In the genomic region with DNA sequence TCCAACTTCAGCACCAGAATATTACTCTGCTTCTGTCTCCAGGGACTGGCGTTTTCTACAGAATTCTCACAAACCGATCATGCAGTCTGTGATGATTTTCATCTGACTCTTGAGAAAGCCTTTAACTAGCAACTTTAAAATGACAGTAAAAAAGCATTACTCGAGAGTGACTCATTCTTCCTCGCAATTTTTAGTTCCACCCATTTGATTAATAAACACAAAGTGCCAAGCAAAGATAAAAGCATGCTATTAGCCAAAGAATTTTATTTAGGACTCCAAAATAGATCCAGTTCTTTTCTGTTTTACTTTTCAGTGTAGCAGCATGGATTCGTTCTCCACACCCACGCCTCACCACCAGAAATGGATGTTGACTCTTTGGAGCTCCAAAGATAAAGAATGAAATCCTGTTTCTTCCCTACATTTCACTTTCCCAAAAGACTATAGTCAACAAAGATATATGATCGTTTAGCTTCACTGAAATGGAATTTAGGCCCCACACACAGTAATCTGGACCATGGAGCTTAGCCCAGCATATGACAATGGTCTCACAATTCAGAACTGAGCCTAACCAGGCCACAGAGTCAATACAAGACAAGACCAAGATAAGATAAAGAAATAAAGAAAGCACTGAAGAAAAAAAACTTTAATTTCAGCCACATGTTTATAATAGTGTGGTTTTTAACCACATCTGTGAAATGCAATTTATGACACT, we compare ENCODE assay signal across 19 mouse cellular contexts.
DNase-seq lines count a peak whose midpoint lies in the region; ATAC-seq lines count a peak whose summit lies in the region.
"Had no signal": no experiment of that assay in that cellular context is flagged by ENCODE, and none has a peak within 500 bp of the region (broad histone marks: within the 10 kb centered on the region; RNA-seq: fewer than 3 reads in every experiment).

No protein-coding gene starts in this region.

- ATAC-seq in heart, embryonic 11.5 days (replicated peaks; ENCODE audit: insufficient number of reproducible peaks, low FRiP score, low TSS enrichment) = no peak
- peak; percentile 67; the same call in 1 of the 2 replicates for ATAC-seq in lung, embryonic 15.5 days (ENCODE audit: borderline replicate concordance, extremely low read depth, low FRiP score, low TSS enrichment)
- no peak for ATAC-seq in hindbrain, embryonic 11.5 days (ENCODE audit: low FRiP score)
- ATAC-seq: forebrain, postnatal 0 days; hindbrain, embryonic 16.5 days had no signal

- no peaks in the 10 kb centered on the region for H3K4me1 ChIP-seq in heart, embryonic 11.5 days (ENCODE audit: control insufficient read depth, insufficient read depth, low read length)
- H3K4me1 ChIP-seq in lung, embryonic 15.5 days = no peaks in the 10 kb centered on the region
- no peaks in the 10 kb centered on the region for H3K4me1 ChIP-seq in hindbrain, embryonic 11.5 days (replicated peaks; ENCODE audit: control insufficient read depth, insufficient read depth, low read length)

- no peak overlapping the region for H3K27ac ChIP-seq in heart, embryonic 11.5 days (ENCODE audit: low read depth, low read length)
- peak overlapping the region; percentile 8; the same call in 1 of the 2 replicates for H3K27ac ChIP-seq in lung, embryonic 15.5 days
- no peak overlapping the region for H3K27ac ChIP-seq in hindbrain, embryonic 11.5 days (ENCODE audit: low read depth, low read length)

- H3K4me3 ChIP-seq in heart, embryonic 11.5 days (ENCODE audit: low read depth, low read length) = no peak overlapping the region
- H3K4me3 ChIP-seq in lung, embryonic 15.5 days = no peak overlapping the region
- no peak overlapping the region for H3K4me3 ChIP-seq in hindbrain, embryonic 11.5 days (ENCODE audit: low read depth, low read length)

- H3K9me3 ChIP-seq in heart, embryonic 11.5 days (replicated peaks; ENCODE audit: control insufficient read depth, low read length) = no peaks in the 10 kb centered on the region
- no peaks in the 10 kb centered on the region for H3K9me3 ChIP-seq in lung, embryonic 15.5 days
- H3K9me3 ChIP-seq in hindbrain, embryonic 11.5 days (ENCODE audit: control insufficient read depth, low read length) = no peaks in the 10 kb centered on the region
- H3K9me3 ChIP-seq: G1E had no signal

- intact Hi-C loops in heart, postnatal 10 days (cut with DNase I) = no loop called here

- no peaks in the 10 kb centered on the region for H3K27me3 ChIP-seq in heart, embryonic 11.5 days (ENCODE audit: control insufficient read depth, insufficient read depth, low read length)
- no peaks in the 10 kb centered on the region for H3K27me3 ChIP-seq in lung, embryonic 15.5 days
- no peaks in the 10 kb centered on the region for H3K27me3 ChIP-seq in hindbrain, embryonic 11.5 days (ENCODE audit: control insufficient read depth, insufficient read depth, low read length)

- H3K4me2 ChIP-seq in heart, embryonic 11.5 days = no peak overlapping the region
- H3K4me2 ChIP-seq in lung, embryonic 15.5 days = no peak overlapping the region
- no peak overlapping the region for H3K4me2 ChIP-seq in hindbrain, embryonic 11.5 days (replicated peaks; ENCODE audit: low read depth, low read length)

- no peak overlapping the region for H3K9ac ChIP-seq in heart, embryonic 11.5 days (ENCODE audit: low read depth, low read length)
- no peak overlapping the region for H3K9ac ChIP-seq in lung, embryonic 15.5 days
- no peak overlapping the region for H3K9ac ChIP-seq in hindbrain, embryonic 11.5 days (ENCODE audit: low read depth, low read length)
- H3K9ac ChIP-seq: forebrain, postnatal 0 days had no signal

- peak; percentile 14 to 21 for DNase-seq in heart, postnatal 10 days
- no peak for DNase-seq in lung, adult 18-20 months
- DNase-seq in Muller cell, postnatal 12 days (ENCODE audit: inconsistent ontology term) = peak; percentile 81
- DNase-seq in left cerebral cortex, adult 18-20 months (ENCODE audit: low spot score in 2 of 2) = peak; percentile 7 to 29
- no peak for DNase-seq in urinary bladder, postnatal 14 days (ENCODE audit: low spot score)
- DNase-seq in hindbrain, embryonic 11.5 days (ENCODE audit: low spot score) = no peak
- DNase-seq: adrenal gland, postnatal 14 days; cerebellum, adult 9-10 months; embryo, embryonic 11 days; forebrain, postnatal 0 days; gastrocnemius, postnatal 36 days; kidney, adult 11 months; kidney, postnatal 25 days; midbrain, embryonic 14.5 days; right cerebral cortex, postnatal 4 days had no signal

- 62% methylated on average over 7 of the region's 7 CpGs for WGBS in heart, embryonic 11.5 days (ENCODE audit: insufficient replicate concordance)
- WGBS in lung, embryonic 15.5 days = 39% methylated on average over 7 of the region's 7 CpGs
- WGBS in hindbrain, embryonic 11.5 days = 87% methylated on average over 7 of the region's 7 CpGs

- no peaks in the 10 kb centered on the region for H3K36me3 ChIP-seq in heart, embryonic 11.5 days (ENCODE audit: control insufficient read depth, insufficient read depth, low read length)
- no peaks in the 10 kb centered on the region for H3K36me3 ChIP-seq in lung, embryonic 15.5 days
- H3K36me3 ChIP-seq in hindbrain, embryonic 11.5 days (ENCODE audit: control insufficient read depth, insufficient read depth, low read length) = no peaks in the 10 kb centered on the region
- H3K36me3 ChIP-seq: G1E had no signal

Comparison
In these comparisons a context has a peak if more than half of its experiments do, and no peak if none do; other contexts are left out.
1. DNase-seq: peak in heart, postnatal 10 days (2 of 2), Muller cell, postnatal 12 days (single experiment) and left cerebral cortex, adult 18-20 months (2 of 2); none in lung, adult 18-20 months (0 of 2), urinary bladder, postnatal 14 days (single experiment) and hindbrain, embryonic 11.5 days (single experiment).